2 mouse cellular contexts compared by ENCODE assay signal in the genomic region with DNA sequence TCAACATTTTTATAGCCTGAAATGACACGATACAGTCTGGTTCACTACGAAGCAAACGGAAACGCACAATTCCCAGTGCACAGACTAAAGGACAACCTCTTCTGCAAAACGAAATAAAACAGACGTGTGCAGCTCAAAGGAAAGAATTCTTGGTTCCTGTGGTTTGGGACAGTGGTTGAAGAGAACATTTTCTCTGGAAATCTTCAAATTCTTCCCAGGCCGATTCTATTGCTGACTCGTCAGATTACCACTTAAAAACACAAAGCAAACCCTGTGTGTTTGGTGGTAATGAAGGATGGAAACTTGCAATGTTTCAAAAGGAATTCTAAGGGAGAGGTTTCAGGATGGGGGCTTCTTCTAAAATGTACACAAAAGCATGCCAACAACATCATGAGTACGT.
TF ChIP-seq lines count a peak whose summit lies in the region.

No protein-coding gene starts in this region.

TF ChIP-seq in CH12.LX, 34 proteins besides CTCF, POLR2A, EP300 and RAD21:
- TF ChIP-seq TBP (conservative IDR thresholded peaks at IDR 0.05; ENCODE audit: low read depth, low read length) (no peak), MYC (IDR thresholded peaks at IDR 0.05; ENCODE audit: low read depth, low read length) (no peak), MAFK (IDR thresholded peaks at IDR 0.05; ENCODE audit: insufficient replicate concordance, low read length) (peak; percentile 59; the same call in 1 of the 2 replicates)
TF ChIP-seq in CH12.LX: peak in this region for 1.

TF ChIP-seq in MEL, 35 proteins besides CTCF, POLR2A, EP300 and RAD21:
- TF ChIP-seq MAFK (IDR thresholded peaks at IDR 0.05; ENCODE audit: borderline replicate concordance, low read depth, low read length) = 0 out of 2 replicates have a peak, but pooled peaks have one; percentile 39
- no peak for TF ChIP-seq JUND (IDR thresholded peaks at IDR 0.05; ENCODE audit: low read depth, low read length)
